Mouse (Mus musculus): ENCODE measurements around the gene Vmp1. TPM values are rescaled to one million over a fixed set of nuclear protein-coding genes. Genes with fewer than 3 reads are reported as not detected.
A peak's percentile ranks its signal among the peaks of the same experiment; 100 is the strongest.

Gene Vmp1
- total and polyA plus RNA-seq, 3 experiments: 80.9 to 209 (median 167) TPM

DNA sequence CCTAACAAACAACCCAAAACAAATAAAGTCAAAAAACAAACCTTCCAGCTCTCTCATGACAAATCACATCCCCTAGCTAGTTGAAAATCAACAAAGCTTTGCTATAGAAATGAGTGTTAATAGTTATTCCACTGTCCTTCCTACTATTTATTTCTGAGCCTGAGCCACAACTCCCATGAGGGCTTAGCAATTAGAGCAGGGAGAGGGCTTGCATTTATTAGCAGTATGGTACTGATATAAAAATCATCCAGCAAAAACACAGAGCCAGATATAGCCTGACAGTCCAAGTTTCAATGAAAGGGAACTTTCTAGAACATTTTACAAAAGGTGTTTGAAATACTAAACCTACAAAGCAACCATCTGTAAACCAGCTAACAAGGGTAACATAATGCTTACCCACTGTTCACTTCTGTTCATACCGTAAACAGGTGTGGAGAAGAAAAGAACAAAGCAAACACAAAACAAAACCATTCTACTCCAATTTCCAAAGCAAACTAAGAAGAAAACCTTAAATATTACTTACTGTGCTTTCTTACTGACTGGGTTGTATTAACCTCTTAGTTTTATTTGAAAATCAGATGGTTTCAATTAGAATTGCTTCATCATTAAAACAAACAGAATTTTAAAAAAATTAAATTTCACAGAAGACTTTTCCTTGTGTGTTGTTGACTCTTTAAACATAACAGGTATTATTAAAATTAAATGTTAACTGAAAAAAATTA is 61.3 kb downstream of the Vmp1 start:
- H3K79me2 ChIP-seq (replicated peaks; ENCODE audit: control insufficient read depth, extremely low read depth, insufficient read depth, poor library complexity, severe bottlenecking): peaks cover 18% of the 10 kb centered on the region
- in situ Hi-C loops (cut with MboI; ENCODE audit: low pct_ligation_motif_present, low pct_unique_long_range_greater_than_20kb, low sequenced_read_pairs) (loop anchor here (5.0 kb wide), 1 partner anchor 40 kb away; no protein-coding TSS in a partner anchor), dilution Hi-C loops (cut with MboI; ENCODE audit: extremely low pct_ligation_motif_present, extremely low pct_unique_long_range_greater_than_20kb, low sequenced_read_pairs) (loop anchor here (5.0 kb wide), 1 partner anchor 35 kb away; no protein-coding TSS in a partner anchor)
- peak overlapping the region; percentile 55; the same call in 1 of the 2 replicates for H3K27ac ChIP-seq (ENCODE audit: insufficient read depth, low read depth)
- DNase-seq (ENCODE audit: extremely low read depth): no peak
- peaks cover 22 to 84% of the 10 kb centered on the region in 2 experiments for H3K4me1 ChIP-seq (ENCODE audit: control insufficient read depth in 1 of 2, insufficient read depth in 2 of 2)
- no peaks in the 10 kb centered on the region for H3K27me3 ChIP-seq (replicated peaks)
- H3K4me2 ChIP-seq (ENCODE audit: insufficient read depth, low read depth, poor library complexity, severe bottlenecking): peak overlapping the region; percentile 55; the same call in 1 of the 2 replicates
- TF ChIP-seq USF2 (conservative IDR thresholded peaks at IDR 0.05; ENCODE audit: low read depth, low read length): no peak
- no peak for TF ChIP-seq NRF1 (IDR thresholded peaks at IDR 0.05; ENCODE audit: low read depth, low read length)
- TF ChIP-seq CHD1 (IDR thresholded peaks at IDR 0.05; ENCODE audit: low read depth, low read length): peak; percentile 96
- TF ChIP-seq EP300 (IDR thresholded peaks at IDR 0.05; ENCODE audit: low read length): peak; percentile 37; the same call in 1 of the 2 replicates
- TF ChIP-seq HCFC1 (IDR thresholded peaks at IDR 0.05; ENCODE audit: low read depth, low read length): no peak
- TF ChIP-seq ZC3H11A (IDR thresholded peaks at IDR 0.05; ENCODE audit: low read depth, low read length): no peak
- TF ChIP-seq KAT2A (IDR thresholded peaks at IDR 0.05; ENCODE audit: insufficient replicate concordance, low read length): no peak
- TF ChIP-seq IRF4 (IDR thresholded peaks at IDR 0.05; ENCODE audit: low read depth, low read length): 0 out of 2 replicates have a peak, but pooled peaks have one; percentile 6
- peaks cover 0 to 9% of the 10 kb centered on the region in 2 experiments for H3K36me3 ChIP-seq (replicated peaks in 1 of 2; ENCODE audit: control insufficient read depth in 1 of 2, insufficient read depth in 1 of 2, low read length in 1 of 2)
- peak overlapping the region; percentile 42 for H3K9ac ChIP-seq (ENCODE audit: insufficient read depth, low read depth)
- no peak overlapping the region for H3K4me3 ChIP-seq (replicated peaks in 1 of 3; ENCODE audit: low read depth in 2 of 3, low read length in 2 of 3, poor library complexity in 1 of 3)
- H3K9me3 ChIP-seq (replicated peaks; ENCODE audit: low read length): no peaks in the 10 kb centered on the region

DNA sequence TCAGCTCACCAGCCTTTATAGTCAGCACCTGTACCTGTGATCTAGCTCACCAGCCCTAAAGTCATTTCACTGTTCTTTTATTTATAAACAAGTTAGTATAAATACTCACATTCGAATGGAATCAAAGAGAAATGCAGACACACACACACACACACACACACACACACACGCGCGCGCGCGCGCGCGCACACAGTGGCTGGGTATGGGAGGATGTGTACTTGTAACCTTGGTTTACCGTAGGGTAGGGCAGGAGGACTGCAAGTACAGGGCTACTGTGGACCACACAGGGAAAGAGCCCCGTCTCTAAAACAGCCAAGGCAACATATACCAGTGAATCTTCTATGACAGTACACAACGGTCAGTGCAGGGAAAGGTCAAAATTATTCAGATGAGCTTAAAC is 62.5 kb downstream of the Vmp1 start:
- Histone ChIP-seq H3K4me3 (replicated peaks in 1 of 3; ENCODE audit: low read depth in 2 of 3, low read length in 2 of 3, poor library complexity in 1 of 3) (no peak overlapping the region), H3K27ac (ENCODE audit: insufficient read depth, low read depth) (peak overlapping the region; percentile 52), H3K4me1 (ENCODE audit: control insufficient read depth in 1 of 2, insufficient read depth in 2 of 2) (peaks cover 28 to 87% of the 10 kb centered on the region in 2 experiments), H3K4me2 (ENCODE audit: insufficient read depth, low read depth, poor library complexity, severe bottlenecking) (peak overlapping the region; percentile 43; the same call in 1 of the 2 replicates), H3K9ac (ENCODE audit: insufficient read depth, low read depth) (peak overlapping the region; percentile 58), H3K9me3 (replicated peaks; ENCODE audit: low read length) (no peaks in the 10 kb centered on the region), H3K79me2 (replicated peaks; ENCODE audit: control insufficient read depth, extremely low read depth, insufficient read depth, poor library complexity, severe bottlenecking) (peaks cover 21% of the 10 kb centered on the region), H3K27me3 (replicated peaks) (no peaks in the 10 kb centered on the region), H3K36me3 (replicated peaks in 1 of 2; ENCODE audit: control insufficient read depth in 1 of 2, insufficient read depth in 1 of 2, low read length in 1 of 2) (peaks cover under 1 to 9% of the 10 kb centered on the region in 2 experiments)
- no peak for TF ChIP-seq ETS1 (conservative IDR thresholded peaks at IDR 0.05; ENCODE audit: low read depth, low read length)
- TF ChIP-seq USF2 (conservative IDR thresholded peaks at IDR 0.05; ENCODE audit: low read depth, low read length): no peak
- 0 out of 2 replicates have a peak, but pooled peaks have one; percentile 32 for TF ChIP-seq NRF1 (IDR thresholded peaks at IDR 0.05; ENCODE audit: low read depth, low read length)
- TF ChIP-seq POLR2AphosphoS2 (IDR thresholded peaks at IDR 0.05; ENCODE audit: low read depth, low read length): no peak
- in situ Hi-C loops (cut with MboI; ENCODE audit: low pct_ligation_motif_present, low pct_unique_long_range_greater_than_20kb, low sequenced_read_pairs): loop anchor here (5.0 kb wide), 1 partner anchor 39 kb away; no protein-coding TSS in a partner anchor
- dilution Hi-C loops (cut with MboI; ENCODE audit: extremely low pct_ligation_motif_present, extremely low pct_unique_long_range_greater_than_20kb, low sequenced_read_pairs): loop anchor here (5.0 kb wide), 1 partner anchor 34 kb away; no protein-coding TSS in a partner anchor
- no peak for DNase-seq (ENCODE audit: extremely low read depth)

Measured in CH12.LX (cell line).